In genomic region chr3:49768992-49769738, GRCm38 (mm10) we compare ENCODE assay signal across 12 mouse cellular contexts. TPM values are rescaled to one million over a fixed set of nuclear protein-coding genes. Genes with fewer than 3 reads are reported as not detected.
DNase-seq lines count a peak whose midpoint lies in the region; ATAC-seq and TF ChIP-seq lines count a peak whose summit lies in the region.
"Had no signal": no experiment of that assay in that cellular context is flagged by ENCODE, and none has a peak within 500 bp of the region (broad histone marks: within the 10 kb centered on the region; RNA-seq: fewer than 3 reads in every experiment).

No protein-coding gene starts in this region.

- no peaks in the 10 kb centered on the region for H3K27me3 ChIP-seq in embryonic facial prominence, embryonic 11.5 days (ENCODE audit: control insufficient read depth, insufficient read depth, low read length)
- H3K27me3 ChIP-seq in hindbrain, embryonic 13.5 days = no peaks in the 10 kb centered on the region
- H3K27me3 ChIP-seq in midbrain, postnatal 0 days (ENCODE audit: insufficient read depth, low read length) = no peaks in the 10 kb centered on the region

- H3K27ac ChIP-seq in embryonic facial prominence, embryonic 11.5 days (replicated peaks; ENCODE audit: low read depth, low read length) = no peak overlapping the region
- no peak overlapping the region for H3K27ac ChIP-seq in hindbrain, embryonic 13.5 days
- no peak overlapping the region for H3K27ac ChIP-seq in midbrain, postnatal 0 days (ENCODE audit: low read depth, low read length)

- no peak overlapping the region for H3K4me2 ChIP-seq in embryonic facial prominence, embryonic 11.5 days (ENCODE audit: low read depth, low read length)
- H3K4me2 ChIP-seq in hindbrain, embryonic 13.5 days = no peak overlapping the region
- H3K4me2 ChIP-seq in midbrain, postnatal 0 days (ENCODE audit: low read depth, low read length, poor library complexity, severe bottlenecking) = no peak overlapping the region
- H3K4me2 ChIP-seq: lung, embryonic 14.5 days had no signal

- no peaks in the 10 kb centered on the region for H3K9me3 ChIP-seq in embryonic facial prominence, embryonic 11.5 days (replicated peaks; ENCODE audit: control insufficient read depth, low read length)
- no peaks in the 10 kb centered on the region for H3K9me3 ChIP-seq in hindbrain, embryonic 13.5 days
- H3K9me3 ChIP-seq in midbrain, postnatal 0 days (ENCODE audit: low read length) = no peaks in the 10 kb centered on the region

- H3K4me3 ChIP-seq in embryonic facial prominence, embryonic 11.5 days (ENCODE audit: low read depth, low read length) = no peak overlapping the region
- no peak overlapping the region for H3K4me3 ChIP-seq in hindbrain, embryonic 13.5 days
- H3K4me3 ChIP-seq in midbrain, postnatal 0 days (ENCODE audit: low read depth, low read length) = no peak overlapping the region

- H3K36me3 ChIP-seq in embryonic facial prominence, embryonic 11.5 days (replicated peaks; ENCODE audit: control insufficient read depth, insufficient read depth, low read depth, low read length) = no peaks in the 10 kb centered on the region
- H3K36me3 ChIP-seq in hindbrain, embryonic 13.5 days = no peaks in the 10 kb centered on the region
- H3K36me3 ChIP-seq in midbrain, postnatal 0 days (ENCODE audit: insufficient read depth, low read length) = no peaks in the 10 kb centered on the region

- ATAC-seq in embryonic facial prominence, embryonic 11.5 days (replicated peaks; ENCODE audit: insufficient number of reproducible peaks, low FRiP score, low TSS enrichment, low read depth) = 0 out of 2 replicates have a peak, but pooled peaks have one; percentile 9
- peak; percentile 89 for ATAC-seq in hindbrain, embryonic 13.5 days (ENCODE audit: low FRiP score)
- ATAC-seq in midbrain, postnatal 0 days (ENCODE audit: low FRiP score) = no peak

- no peak overlapping the region for H3K9ac ChIP-seq in embryonic facial prominence, embryonic 11.5 days (replicated peaks; ENCODE audit: low read length)
- no peak overlapping the region for H3K9ac ChIP-seq in hindbrain, embryonic 13.5 days
- H3K9ac ChIP-seq in midbrain, postnatal 0 days (replicated peaks; ENCODE audit: low read length, poor library complexity, severe bottlenecking) = no peak overlapping the region
- H3K9ac ChIP-seq: lung, embryonic 14.5 days had no signal

- no peaks in the 10 kb centered on the region for H3K4me1 ChIP-seq in embryonic facial prominence, embryonic 11.5 days (ENCODE audit: control insufficient read depth, insufficient read depth, low read length)
- H3K4me1 ChIP-seq in hindbrain, embryonic 13.5 days (replicated peaks) = peaks cover 13% of the 10 kb centered on the region
- no peaks in the 10 kb centered on the region for H3K4me1 ChIP-seq in midbrain, postnatal 0 days (ENCODE audit: insufficient read depth, low read length)

- TF ChIP-seq CTCF in midbrain, postnatal 0 days (IDR thresholded peaks at IDR 0.05) = no peak

- DNase-seq in ZHBTc4 (ENCODE audit: low read depth, low spot score) = peak; percentile 27
- DNase-seq in embryonic facial prominence, embryonic 11.5 days (ENCODE audit: low spot score) = no peak
- peak; percentile 53 for DNase-seq in midbrain, postnatal 0 days (ENCODE audit: low spot score)
- DNase-seq in urinary bladder, postnatal 10 days (ENCODE audit: low spot score) = no peak
- DNase-seq in cerebellum, adult 18-20 months = no peak
- DNase-seq in spleen, postnatal 10 days (ENCODE audit: low spot score in 2 of 2) = no peak
- DNase-seq: cerebellum, adult 11-12 months; kidney, adult 9 months; lung, embryonic 14.5 days; thymus, postnatal 36 days had no signal

- 10% methylated on average over 3 of the region's 3 CpGs for WGBS in embryonic facial prominence, embryonic 11.5 days
- WGBS in hindbrain, embryonic 13.5 days = 11% methylated on average over 3 of the region's 3 CpGs
- 15% methylated on average over 3 of the region's 3 CpGs for WGBS in midbrain, postnatal 0 days

RNA-seq across cellular contexts. Expression of gene Pcdh18, which starts 12.0 kb away (rescaled TPM):
- polyA plus RNA-seq in embryonic facial prominence, embryonic 11.5 days (2014; fragmentation: Nextera tagmentation; extraction: Ambion mirVana) = 137 and 143 TPM in 2 replicates
- polyA plus RNA-seq in hindbrain, embryonic 13.5 days (2015; fragmentation: Nextera tagmentation; extraction: Ambion mirVana) = 28.0 and 28.8 TPM in 2 replicates
- total RNA-seq in midbrain, postnatal 0 days (2014; rRNA removed) = 68.7 and 69.7 TPM in 2 replicates
- polyA plus RNA-seq in midbrain, postnatal 0 days (2015; fragmentation: Nextera tagmentation; extraction: Ambion mirVana) = 26.0 and 27.6 TPM in 2 replicates
- total RNA-seq: megakaryocyte-erythroid progenitor cell, adult 5-6 weeks had no signal

Comparison
In these comparisons a context has a peak if more than half of its experiments do, and no peak if none do; other contexts are left out.
1. DNase-seq: peak in ZHBTc4 (single experiment) and midbrain, postnatal 0 days (single experiment); none in embryonic facial prominence, embryonic 11.5 days (single experiment), urinary bladder, postnatal 10 days (single experiment), cerebellum, adult 18-20 months (0 of 2) and spleen, postnatal 10 days (0 of 2).